Mouse (Mus musculus) limb, embryonic 14.5 days (tissue): ENCODE measurements around the gene Olfr1264. TPM values are rescaled to one million over a fixed set of nuclear protein-coding genes. Genes with fewer than 3 reads are reported as not detected.

ENCODE experiments used
- ATAC-seq: fragments of 200-750 bp; cut with Nextera tagmentation; 2 replicates; pipeline ENCODE4 v1.8.0; 2017; ENCODE audit warnings: low read depth, moderate number of reproducible peaks, moderate TSS enrichment; ENCODE audit not compliant: low FRiP score
- DNase-seq: peaks from one replicate; pipeline ENCODE4 v3.0.0-alpha.2; 2015; ENCODE audit warnings: low spot score
- H3K27ac ChIP-seq: fragments of 300-500 bp; sonication (generic); replicated peaks from 2 replicates; pipeline ENCODE4 v1.5.1; 2014; ENCODE audit warnings: low read depth, mild to moderate bottlenecking, low read length, moderate library complexity, mixed read lengths
- H3K27me3 ChIP-seq: fragments of 300-500 bp; sonication (generic); 2 replicates; pipeline ENCODE4 v1.6.1; 2014; ENCODE audit warnings: low read length, mixed read lengths; ENCODE audit not compliant: control insufficient read depth, insufficient read depth
- H3K36me3 ChIP-seq: fragments of 300-500 bp; sonication (generic); 2 replicates; pipeline ENCODE4 v1.6.1; 2014; ENCODE audit warnings: mild to moderate bottlenecking, low read length, moderate library complexity, mixed read lengths; ENCODE audit not compliant: control insufficient read depth, insufficient read depth
- H3K4me1 ChIP-seq: fragments of 300-500 bp; sonication (generic); 2 replicates; pipeline ENCODE4 v1.6.1; 2014; ENCODE audit warnings: antibody characterized with exemption, low read length, mixed read lengths; ENCODE audit not compliant: control insufficient read depth, insufficient read depth
- H3K4me2 ChIP-seq: fragments of 300-500 bp; sonication (generic); replicated peaks from 2 replicates; pipeline ENCODE4 v1.6.1; 2014; ENCODE audit warnings: low read depth, mild to moderate bottlenecking, low read length, moderate library complexity; ENCODE audit not compliant: severe bottlenecking
- H3K4me3 ChIP-seq: fragments of 300-500 bp; sonication (generic); replicated peaks from 2 replicates; pipeline ENCODE4 v1.5.1; 2014; ENCODE audit warnings: low read length
- H3K9ac ChIP-seq: fragments of 300-500 bp; sonication (generic); 2 replicates; pipeline ENCODE4 v1.6.1; 2014; ENCODE audit warnings: mild to moderate bottlenecking, low read depth, low read length, moderate library complexity; ENCODE audit not compliant: severe bottlenecking
- H3K9me3 ChIP-seq: fragments of 300-500 bp; sonication (generic); 2 replicates; pipeline ENCODE4 v1.6.1; 2016; ENCODE audit warnings: low read length; ENCODE audit not compliant: control insufficient read depth
- POLR2A ChIP-seq: fragments of 200-500 bp; IDR thresholded peaks from 2 replicates; pipeline ENCODE4 v1.8.0; 2012; ENCODE audit warnings: inconsistent platforms, mild to moderate bottlenecking, moderate library complexity, borderline replicate concordance; ENCODE audit not compliant: insufficient read depth, insufficient read length; ENCODE audit errors: extremely low read depth
- WGBS: fragments of 180-500 bp; shearing (Covaris S2); extraction: QIAGEN DNeasy Blood & Tissue Kit; methylation state at CpG from one replicate; pipeline ENCODE4 v1.1.7; 2014; 5-methylcytosine and 5-hydroxymethylcytosine counted together
- polyA plus RNA-seq, 2 experiments: library from polyadenylated mRNA; depleted of rRNA in 1 of 2; stranded (reverse) in 1 of 2; unstranded in 1 of 2; fragments of >200 nt; fragmentation: Nextera tagmentation in 1 of 2; extraction: Ambion mirVana in 1 of 2; gene quantifications; 2 replicates each; pipeline versions ENCODE4 v1.2.1 to v1.2.3; 2012 to 2014

The Olfr1264 gene
- polyA plus RNA-seq, 2 experiments, result not detected

- ATAC-seq, result no peak
Observed at GRCm38 (mm10) chr2:89990921-89991320, 34.5 kb downstream of the Olfr1264 start, which contains the start of gene Olfr1261. Olfr1261 (plus strand) TSS chr2:89991221.

DNA sequence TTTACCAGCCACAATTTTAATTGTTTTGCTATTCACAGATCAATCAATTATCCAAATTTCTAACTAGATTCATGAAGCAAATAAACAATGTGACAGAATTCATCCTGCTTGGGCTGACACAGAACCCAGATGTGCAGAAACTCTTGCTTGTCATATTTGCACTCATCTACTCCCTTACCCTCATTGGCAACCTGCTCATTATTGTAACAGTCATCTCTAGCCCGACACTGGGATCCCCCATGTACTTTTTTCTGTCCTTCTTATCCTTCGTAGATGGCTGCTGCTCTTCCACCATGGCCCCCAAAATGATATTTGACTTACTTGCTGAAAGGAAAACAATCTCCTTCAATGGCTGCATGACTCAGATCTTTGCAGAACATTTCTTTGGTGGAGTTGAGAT is 47.7 kb downstream of the Olfr1264 start:
- no peak for ATAC-seq
- Histone ChIP-seq H3K9me3 (no peaks in the 10 kb centered on the region), H3K4me3 (no peak overlapping the region), H3K4me2 (no peak overlapping the region), H3K27ac (no peak overlapping the region), H3K4me1 (no peaks in the 10 kb centered on the region), H3K27me3 (no peaks in the 10 kb centered on the region), H3K36me3 (no peaks in the 10 kb centered on the region), H3K9ac (no peak overlapping the region)
- DNase-seq, result no peak
- TF ChIP-seq POLR2A, result no peak
- 81% methylated on average over 2 of the region's 2 CpGs for WGBS

More at GRCm38 (mm10) chr2:89990921-89991320, 34.5 kb downstream of the Olfr1264 start, which contains the start of gene Olfr1261:
- Histone ChIP-seq H3K4me2 (no peak within 1 kb of the TSS), H3K9me3 (no peaks in the 10 kb centered on the region), H3K27ac (no peak within 1 kb of the TSS), H3K9ac (no peak within 1 kb of the TSS), H3K36me3 (no peaks in the 10 kb centered on the region), H3K4me1 (no peaks in the 10 kb centered on the region), H3K4me3 (no peak within 1 kb of the TSS), H3K27me3 (no peaks in the 10 kb centered on the region)
- no peak for DNase-seq
- TF ChIP-seq POLR2A, result no peak

- Histone ChIP-seq H3K9ac (no peak within 1 kb of the TSS), H3K36me3 (no peaks in the 10 kb centered on the region), H3K27me3 (no peaks in the 10 kb centered on the region), H3K9me3 (no peaks in the 10 kb centered on the region), H3K4me3 (no peak within 1 kb of the TSS), H3K27ac (no peak within 1 kb of the TSS), H3K4me2 (no peak within 1 kb of the TSS), H3K4me1 (no peaks in the 10 kb centered on the region)
- TF ChIP-seq POLR2A, result no peak
- DNase-seq (no peak), ATAC-seq (no peak)
- 55% methylated on average over 2 of the region's 2 CpGs for WGBS
Observed at GRCm38 (mm10) chr2:89974184-89974583, 51.2 kb downstream of the Olfr1264 start, which contains the start of gene Olfr1260. Olfr1260 (plus strand) TSS chr2:89974340.

Other genes starting within 250 kb of the Olfr1264 start
- gene Olfr1254, start 232.0 kb downstream of the Olfr1264 start, polyA plus RNA-seq (2012; rRNA removed), result not detected in 2 replicates
- gene Olfr1254, start 232.0 kb downstream of the Olfr1264 start, polyA plus RNA-seq (2014; fragmentation: Nextera tagmentation; extraction: Ambion mirVana), result not detected in 2 replicates
- gene Olfr1255, start 213.5 kb downstream of the Olfr1264 start, polyA plus RNA-seq (2012; rRNA removed), result not detected in 2 replicates
- gene Olfr1255, start 213.5 kb downstream of the Olfr1264 start, polyA plus RNA-seq (2014; fragmentation: Nextera tagmentation; extraction: Ambion mirVana), result not detected in 2 replicates
- not detected in 2 replicates for gene Olfr1256, start 184.0 kb downstream of the Olfr1264 start, polyA plus RNA-seq (2012; rRNA removed)
- not detected in 2 replicates for gene Olfr1256, start 184.0 kb downstream of the Olfr1264 start, polyA plus RNA-seq (2014; fragmentation: Nextera tagmentation; extraction: Ambion mirVana)
- not detected in 2 replicates for gene Olfr48, start 177.4 kb downstream of the Olfr1264 start, polyA plus RNA-seq (2012; rRNA removed)
- not detected in 2 replicates for gene Olfr48, start 177.4 kb downstream of the Olfr1264 start, polyA plus RNA-seq (2014; fragmentation: Nextera tagmentation; extraction: Ambion mirVana)
- gene Olfr1257, start 147.1 kb downstream of the Olfr1264 start, polyA plus RNA-seq (2012; rRNA removed), result not detected in 2 replicates
- gene Olfr1257, start 147.1 kb downstream of the Olfr1264 start, polyA plus RNA-seq (2014; fragmentation: Nextera tagmentation; extraction: Ambion mirVana), result not detected in 2 replicates
- gene Olfr1258, start 98.3 kb downstream of the Olfr1264 start, polyA plus RNA-seq (2012; rRNA removed), result not detected in 2 replicates
- not detected in 2 replicates for gene Olfr1258, start 98.3 kb downstream of the Olfr1264 start, polyA plus RNA-seq (2014; fragmentation: Nextera tagmentation; extraction: Ambion mirVana)
- gene Olfr1259, start 76.9 kb downstream of the Olfr1264 start, polyA plus RNA-seq (2012; rRNA removed), result not detected in 2 replicates
- gene Olfr1259, start 76.9 kb downstream of the Olfr1264 start, polyA plus RNA-seq (2014; fragmentation: Nextera tagmentation; extraction: Ambion mirVana), result not detected in 2 replicates
- gene Olfr1260, start 51.2 kb downstream of the Olfr1264 start, polyA plus RNA-seq (2012; rRNA removed), result not detected in 2 replicates
- gene Olfr1260, start 51.2 kb downstream of the Olfr1264 start, polyA plus RNA-seq (2014; fragmentation: Nextera tagmentation; extraction: Ambion mirVana), result not detected in 2 replicates
- gene Olfr1261, start 34.4 kb downstream of the Olfr1264 start, polyA plus RNA-seq (2012; rRNA removed), result not detected in 2 replicates
- gene Olfr1261, start 34.4 kb downstream of the Olfr1264 start, polyA plus RNA-seq (2014; fragmentation: Nextera tagmentation; extraction: Ambion mirVana), result not detected in 2 replicates
- not detected in 2 replicates for gene Olfr1262, start 25.4 kb downstream of the Olfr1264 start, polyA plus RNA-seq (2012; rRNA removed)
- gene Olfr1262, start 25.4 kb downstream of the Olfr1264 start, polyA plus RNA-seq (2014; fragmentation: Nextera tagmentation; extraction: Ambion mirVana), result not detected in 2 replicates
- gene Olfr1263, start 13.4 kb downstream of the Olfr1264 start, polyA plus RNA-seq (2012; rRNA removed), result not detected in 2 replicates
- not detected in 2 replicates for gene Olfr1263, start 13.4 kb downstream of the Olfr1264 start, polyA plus RNA-seq (2014; fragmentation: Nextera tagmentation; extraction: Ambion mirVana)
- not detected in 2 replicates for gene Olfr1265, start 9.8 kb upstream of the Olfr1264 start, polyA plus RNA-seq (2012; rRNA removed)
- gene Olfr1265, start 9.8 kb upstream of the Olfr1264 start, polyA plus RNA-seq (2014; fragmentation: Nextera tagmentation; extraction: Ambion mirVana), result not detected in 2 replicates
- not detected in 2 replicates for gene Olfr140, start 38.0 kb upstream of the Olfr1264 start, polyA plus RNA-seq (2012; rRNA removed)
- gene Olfr140, start 38.0 kb upstream of the Olfr1264 start, polyA plus RNA-seq (2014; fragmentation: Nextera tagmentation; extraction: Ambion mirVana), result not detected in 2 replicates
- gene Olfr1269, start 95.8 kb upstream of the Olfr1264 start, polyA plus RNA-seq (2012; rRNA removed), result not detected in 2 replicates
- not detected in 2 replicates for gene Olfr1269, start 95.8 kb upstream of the Olfr1264 start, polyA plus RNA-seq (2014; fragmentation: Nextera tagmentation; extraction: Ambion mirVana)
- not detected in 2 replicates for gene Olfr32, start 116.7 kb upstream of the Olfr1264 start, polyA plus RNA-seq (2012; rRNA removed)
- not detected in 2 replicates for gene Olfr32, start 116.7 kb upstream of the Olfr1264 start, polyA plus RNA-seq (2014; fragmentation: Nextera tagmentation; extraction: Ambion mirVana)
- gene Olfr1270, start 127.5 kb upstream of the Olfr1264 start, polyA plus RNA-seq (2012; rRNA removed), result not detected in 2 replicates
- gene Olfr1270, start 127.5 kb upstream of the Olfr1264 start, polyA plus RNA-seq (2014; fragmentation: Nextera tagmentation; extraction: Ambion mirVana), result not detected in 2 replicates
- not detected in 2 replicates for gene Olfr1506, start 198.9 kb upstream of the Olfr1264 start, polyA plus RNA-seq (2012; rRNA removed)
- gene Olfr1506, start 198.9 kb upstream of the Olfr1264 start, polyA plus RNA-seq (2014; fragmentation: Nextera tagmentation; extraction: Ambion mirVana), result not detected in 2 replicates
- gene Olfr142, start 232.0 kb upstream of the Olfr1264 start, polyA plus RNA-seq (2012; rRNA removed), result not detected in 2 replicates
- not detected in 2 replicates for gene Olfr142, start 232.0 kb upstream of the Olfr1264 start, polyA plus RNA-seq (2014; fragmentation: Nextera tagmentation; extraction: Ambion mirVana)
- not detected in 2 replicates for gene Olfr1271, start 245.5 kb upstream of the Olfr1264 start, polyA plus RNA-seq (2012; rRNA removed)
- not detected in 2 replicates for gene Olfr1271, start 245.5 kb upstream of the Olfr1264 start, polyA plus RNA-seq (2014; fragmentation: Nextera tagmentation; extraction: Ambion mirVana)